ENCODE assay signal across 9 mouse cellular contexts in the genomic region with DNA sequence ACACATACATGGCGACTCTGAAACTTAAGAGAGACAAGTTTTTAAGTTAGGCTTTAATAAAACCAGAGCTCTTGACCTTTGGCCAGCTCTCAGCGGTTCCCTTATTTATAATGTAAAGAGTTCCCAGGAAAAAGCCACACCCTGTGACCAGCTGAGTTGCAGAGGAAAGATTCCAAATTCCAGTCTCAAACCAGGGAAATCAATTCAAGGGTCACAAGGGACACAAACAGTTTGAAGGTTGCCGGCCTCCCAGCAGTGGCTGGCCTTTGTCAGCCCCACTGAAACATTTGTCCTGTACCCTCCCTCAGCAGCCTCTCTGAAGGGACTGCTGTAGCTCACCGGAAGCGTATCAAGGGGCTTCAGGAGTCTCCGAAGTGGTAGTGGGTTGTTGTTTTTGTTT. TPM values are rescaled to one million over a fixed set of nuclear protein-coding genes. Genes with fewer than 3 reads are reported as not detected.
DNase-seq lines count a peak whose midpoint lies in the region; ATAC-seq lines count a peak whose summit lies in the region.
"Had no signal": no experiment of that assay in that cellular context is flagged by ENCODE, and none has a peak within 500 bp of the region (broad histone marks: within the 10 kb centered on the region; RNA-seq: fewer than 3 reads in every experiment).

No protein-coding gene starts in this region.

- H3K4me3 ChIP-seq in heart, embryonic 12.5 days, result peak overlapping the region; percentile 92
- peak overlapping the region; percentile 1; the same call in 1 of the 2 replicates for H3K4me3 ChIP-seq in hindbrain, embryonic 15.5 days
- H3K4me3 ChIP-seq in liver, embryonic 16.5 days (ENCODE audit: low read depth, low read length), result peak overlapping the region; percentile 51

- no peak for ATAC-seq in heart, embryonic 12.5 days (ENCODE audit: insufficient number of reproducible peaks, low FRiP score)
- no peak for ATAC-seq in hindbrain, embryonic 15.5 days (ENCODE audit: low FRiP score, low read depth)
- ATAC-seq in liver, embryonic 16.5 days (ENCODE audit: low read depth), result peak; percentile 54
- no peak for ATAC-seq in erythroid progenitor cell, adult 5-6 weeks (replicated peaks; ENCODE audit: low FRiP score, poor library complexity, severe bottlenecking)

- no peak for DNase-seq in heart, adult 8-10 months (ENCODE audit: low spot score)
- DNase-seq in adipocyte (ENCODE audit: low spot score), result peak; percentile 33
- DNase-seq in cerebellum, postnatal 4 days (ENCODE audit: low spot score in 2 of 2), result no peak
- DNase-seq in frontal cortex, postnatal 36 days (ENCODE audit: low spot score in 2 of 2), result no peak
- DNase-seq: cerebellum, adult 18-20 months had no signal

- no peaks in the 10 kb centered on the region for H3K9me3 ChIP-seq in heart, embryonic 12.5 days (replicated peaks)
- H3K9me3 ChIP-seq in hindbrain, embryonic 15.5 days, result no peaks in the 10 kb centered on the region
- H3K9me3 ChIP-seq in liver, embryonic 16.5 days (replicated peaks; ENCODE audit: control insufficient read depth, low read length), result no peaks in the 10 kb centered on the region

- H3K27me3 ChIP-seq in heart, embryonic 12.5 days (replicated peaks), result no peaks in the 10 kb centered on the region
- H3K27me3 ChIP-seq in hindbrain, embryonic 15.5 days, result peaks cover 5% of the 10 kb centered on the region; the same call in 1 of the 2 replicates
- H3K27me3 ChIP-seq in liver, embryonic 16.5 days (ENCODE audit: control insufficient read depth, insufficient read depth, low read depth, low read length), result peaks cover 26% of the 10 kb centered on the region

- peak overlapping the region; percentile 73 for H3K9ac ChIP-seq in heart, embryonic 12.5 days
- no peak overlapping the region for H3K9ac ChIP-seq in hindbrain, embryonic 15.5 days
- H3K9ac ChIP-seq in liver, embryonic 16.5 days (ENCODE audit: low read depth, low read length), result no peak overlapping the region

- peak overlapping the region; percentile 14; the same call in 1 of the 2 replicates for H3K27ac ChIP-seq in heart, embryonic 12.5 days (ENCODE audit: poor library complexity, severe bottlenecking)
- no peak overlapping the region for H3K27ac ChIP-seq in hindbrain, embryonic 15.5 days (replicated peaks)
- no peak overlapping the region for H3K27ac ChIP-seq in liver, embryonic 16.5 days (ENCODE audit: low read length)

- H3K4me2 ChIP-seq in heart, embryonic 12.5 days, result peak overlapping the region; percentile 62
- H3K4me2 ChIP-seq in hindbrain, embryonic 15.5 days, result peak overlapping the region; percentile 20; the same call in 1 of the 2 replicates
- peak overlapping the region; percentile 45 for H3K4me2 ChIP-seq in liver, embryonic 16.5 days (ENCODE audit: low read depth, low read length)

- H3K4me1 ChIP-seq in heart, embryonic 12.5 days (replicated peaks), result peaks cover 13% of the 10 kb centered on the region; the same call in 1 of the 2 replicates
- peaks cover 14% of the 10 kb centered on the region for H3K4me1 ChIP-seq in hindbrain, embryonic 15.5 days (replicated peaks)
- no peaks in the 10 kb centered on the region for H3K4me1 ChIP-seq in liver, embryonic 16.5 days (ENCODE audit: control insufficient read depth, low read depth, low read length)

- H3K36me3 ChIP-seq in heart, embryonic 12.5 days, result peaks cover 39% of the 10 kb centered on the region
- no peaks in the 10 kb centered on the region for H3K36me3 ChIP-seq in hindbrain, embryonic 15.5 days
- no peaks in the 10 kb centered on the region for H3K36me3 ChIP-seq in liver, embryonic 16.5 days (ENCODE audit: control insufficient read depth, insufficient read depth)

- 24% methylated on average over 6 of the region's 6 CpGs for WGBS in heart, embryonic 12.5 days
- WGBS in hindbrain, embryonic 15.5 days, result 25% methylated on average over 6 of the region's 6 CpGs
- 44% methylated on average over 6 of the region's 6 CpGs for WGBS in liver, embryonic 16.5 days (ENCODE audit: insufficient replicate concordance)

RNA-seq across cellular contexts. Expression of a gene that starts 2.3 kb away (rescaled TPM):
- polyA plus RNA-seq in heart, embryonic 12.5 days (2016; fragmentation: Nextera tagmentation; extraction: Ambion mirVana), result 415 and 447 TPM in 2 replicates
- total RNA-seq in heart, adult 8-10 months (2022), result 100 to 1,000 TPM in 1 of 4 experiments, 10 to 100 TPM in 3; 27.6 to 234 (median 32.1) TPM
- 36.7 and 42.7 TPM in 2 replicates for polyA plus RNA-seq in hindbrain, embryonic 15.5 days (2015; fragmentation: Nextera tagmentation; extraction: Ambion mirVana)
- polyA plus RNA-seq in liver, embryonic 16.5 days (2015; fragmentation: Nextera tagmentation; extraction: Ambion mirVana), result 157 and 184 TPM in 2 replicates
- 72.1 and 78.6 TPM in 2 replicates for total RNA-seq in erythroid progenitor cell, adult 5-6 weeks (2015; ENCODE audit: low replicate concordance)
- total RNA-seq in erythroid progenitor cell, adult 5-6 weeks (2017; ENCODE audit: low replicate concordance), result 13.5 and 35.3 TPM in 2 replicates

Comparison
In these comparisons a context has a peak if more than half of its experiments do, and no peak if none do; other contexts are left out.
1. H3K4me3 ChIP-seq: peak in every context shown above with its lines; median percentile 92 in heart, embryonic 12.5 days; 51 in liver, embryonic 16.5 days; 1 in hindbrain, embryonic 15.5 days.